Mouse (Mus musculus) central nervous system, embryonic 11.5 days (tissue): ENCODE results near the gene Camk1d. TPM values are rescaled to one million over a fixed set of nuclear protein-coding genes. Genes with fewer than 3 reads are reported as not detected.

ENCODE experiments used
- polyA plus RNA-seq: library from polyadenylated mRNA; depleted of rRNA; stranded (reverse); fragments of >200 nt; gene quantifications from 2 replicates; pipeline ENCODE4 v1.2.3, GENCODE M21; 2012; rRNA removed

The Camk1d gene
- 1.4 and 2.0 TPM in 2 replicates for polyA plus RNA-seq

GRCm38 (mm10) chr2:5714211-5715053 lies at the start of gene Camk1d:
Camk1d (minus strand) TSS chr2:5714515.

Other genes with a start within 250 kb of the Camk1d start
- gene Nudt5, start 130.5 kb upstream of the Camk1d start, polyA plus RNA-seq, result 46.7 and 56.6 TPM in 2 replicates
- 213 and 225 TPM in 2 replicates for gene Cdc123, start 130.6 kb upstream of the Camk1d start, polyA plus RNA-seq
- gene Gm13199, start 148.4 kb upstream of the Camk1d start, polyA plus RNA-seq, result 6.3 and 6.7 TPM in 2 replicates
- gene Sec61a2, start 180.9 kb upstream of the Camk1d start, polyA plus RNA-seq, result 84.1 and 160 TPM in 2 replicates
- 8.7 and 12.4 TPM in 2 replicates for gene Dhtkd1, start 228.3 kb upstream of the Camk1d start, polyA plus RNA-seq
- 26.4 and 30.1 TPM in 2 replicates for gene Upf2, start 237.0 kb upstream of the Camk1d start, polyA plus RNA-seq